Mouse (Mus musculus) liver, embryonic 13.5 days (tissue): Measurements from ENCODE around the gene Plekhg2. TPM values are rescaled to one million over a fixed set of nuclear protein-coding genes. Genes with fewer than 3 reads are reported as not detected.

ENCODE experiments used
- ATAC-seq: fragments of 200-750 bp; cut with Nextera tagmentation; 2 replicates; pipeline ENCODE4 v1.8.0; 2017; ENCODE audit warnings: low read depth, mild to moderate bottlenecking, moderate number of reproducible peaks, moderate library complexity
- DNase-seq: peaks from one replicate; pipeline ENCODE4 v3.0.0; 2022
- H3K27ac ChIP-seq: fragments of 300-500 bp; sonication (generic); 2 replicates; pipeline ENCODE4 v1.5.1; 2015; ENCODE audit warnings: moderate library complexity, mild to moderate bottlenecking, inconsistent platforms
- H3K27me3 ChIP-seq: fragments of 300-500 bp; sonication (generic); 2 replicates; pipeline ENCODE4 v1.6.1; 2015; ENCODE audit warnings: mild to moderate bottlenecking, inconsistent platforms
- H3K36me3 ChIP-seq: fragments of 300-500 bp; sonication (generic); 2 replicates; pipeline ENCODE4 v1.6.1; 2015; ENCODE audit warnings: mild to moderate bottlenecking, inconsistent platforms
- H3K4me1 ChIP-seq: fragments of 300-500 bp; sonication (generic); replicated peaks from 2 replicates; pipeline ENCODE4 v1.6.1; 2015; ENCODE audit warnings: inconsistent platforms
- H3K4me2 ChIP-seq: fragments of 300-500 bp; sonication (generic); 2 replicates; pipeline ENCODE4 v1.6.1; 2015; ENCODE audit warnings: inconsistent platforms, mild to moderate bottlenecking, moderate library complexity
- H3K4me3 ChIP-seq: fragments of 300-500 bp; sonication (generic); replicated peaks from 2 replicates; pipeline ENCODE4 v1.5.1; 2015; ENCODE audit warnings: mild to moderate bottlenecking, inconsistent platforms
- H3K9ac ChIP-seq: fragments of 300-500 bp; sonication (generic); 2 replicates; pipeline ENCODE4 v1.6.1; 2015; ENCODE audit warnings: mild to moderate bottlenecking, inconsistent platforms
- H3K9me3 ChIP-seq: fragments of 300-500 bp; sonication (generic); replicated peaks from 2 replicates; pipeline ENCODE4 v1.6.1; 2016; ENCODE audit warnings: inconsistent platforms
- WGBS: fragments of 180-500 bp; shearing (Covaris S2); methylation state at CpG from one replicate; pipeline ENCODE4 v1.1.7; 2015; ENCODE audit not compliant: insufficient replicate concordance; 5-methylcytosine and 5-hydroxymethylcytosine counted together
- polyA plus RNA-seq: library from polyadenylated mRNA; unstranded; fragments of >200 nt; fragmentation: Nextera tagmentation; extraction: Ambion mirVana; gene quantifications from 2 replicates; pipeline ENCODE4 v1.2.1, GENCODE M21; 2015

The Plekhg2 gene
- 4.9 and 5.0 TPM in 2 replicates for polyA plus RNA-seq

- H3K4me1 ChIP-seq = peaks cover 72% of the 10 kb centered on the region
- peak within 1 kb of the TSS; percentile 98 for H3K4me2 ChIP-seq
- WGBS = under 1% methylated on average over 63 of the region's 66 CpGs
- peak within 1 kb of the TSS; percentile 81 for H3K9ac ChIP-seq
- no peaks in the 10 kb centered on the region for H3K9me3 ChIP-seq
- peak; percentile 95 for DNase-seq
- peak within 1 kb of the TSS; percentile 86 for H3K27ac ChIP-seq
- peaks cover 13% of the 10 kb centered on the region for H3K36me3 ChIP-seq
- ATAC-seq = peak; percentile 83
- H3K4me3 ChIP-seq = peak within 1 kb of the TSS; percentile 73
- H3K27me3 ChIP-seq = peaks cover 18% of the 10 kb centered on the region; the same call in 1 of the 2 replicates
These were observed at the start of gene Plekhg2 for GRCm38 (mm10) chr7:28372251-28373108. Gene Plekhg2 (minus strand): TSS chr7:28372599.

- Histone ChIP-seq H3K27me3 (no peaks in the 10 kb centered on the region), H3K9ac (no peak overlapping the region), H3K4me2 (no peak overlapping the region), H3K27ac (no peak overlapping the region), H3K4me3 (no peak overlapping the region), H3K4me1 (0 out of 2 replicates have a peak, but pooled peaks cover 3% of the 10 kb centered on the region), H3K9me3 (no peaks in the 10 kb centered on the region), H3K36me3 (peaks cover 94% of the 10 kb centered on the region)
- ATAC-seq = no peak
- no peak for DNase-seq
- WGBS = 96% methylated on average over 2 of the region's 2 CpGs
These were observed 47.0 kb upstream of the Plekhg2 start for GRCm38 (mm10) chr7:28419416-28419815.

GRCm38 (mm10) chr7:28418096-28418670 lies 45.8 kb upstream of the Plekhg2 start:
- H3K27ac ChIP-seq = no peak overlapping the region
- H3K4me1 ChIP-seq = 0 out of 2 replicates have a peak, but pooled peaks cover 3% of the 10 kb centered on the region
- no peak for ATAC-seq
- H3K9me3 ChIP-seq = no peaks in the 10 kb centered on the region
- no peaks in the 10 kb centered on the region for H3K27me3 ChIP-seq
- H3K36me3 ChIP-seq = peaks cover 99% of the 10 kb centered on the region
- no peak overlapping the region for H3K4me2 ChIP-seq
- no peak for DNase-seq
- 89% methylated on average over 8 of the region's 8 CpGs for WGBS
- H3K4me3 ChIP-seq = no peak overlapping the region
- no peak overlapping the region for H3K9ac ChIP-seq

GRCm38 (mm10) chr7:28417368-28417767 lies 45.0 kb upstream of the Plekhg2 start:
- no peak overlapping the region for H3K4me2 ChIP-seq
- DNase-seq (no peak), ATAC-seq (no peak)
- peaks cover 99% of the 10 kb centered on the region for H3K36me3 ChIP-seq
- H3K9me3 ChIP-seq = no peaks in the 10 kb centered on the region
- no peaks in the 10 kb centered on the region for H3K27me3 ChIP-seq
- H3K9ac ChIP-seq = no peak overlapping the region
- H3K4me1 ChIP-seq = 0 out of 2 replicates have a peak, but pooled peaks cover 3% of the 10 kb centered on the region
- no peak overlapping the region for H3K4me3 ChIP-seq
- H3K27ac ChIP-seq = no peak overlapping the region

GRCm38 (mm10) chr7:28412826-28413225 lies 40.4 kb upstream of the Plekhg2 start:
- ATAC-seq = no peak
- Histone ChIP-seq H3K27ac (no peak overlapping the region), H3K27me3 (no peaks in the 10 kb centered on the region), H3K4me1 (no peaks in the 10 kb centered on the region; the same call in 1 of the 2 replicates), H3K36me3 (peaks cover 91% of the 10 kb centered on the region), H3K9ac (no peak overlapping the region), H3K4me3 (no peak overlapping the region), H3K9me3 (no peaks in the 10 kb centered on the region), H3K4me2 (no peak overlapping the region)
- no peak for DNase-seq
- WGBS = 69% methylated on average over 4 of the region's 4 CpGs

- no peak for ATAC-seq
- 81% methylated on average over 3 of the region's 3 CpGs for WGBS
These were observed 38.6 kb upstream of the Plekhg2 start for GRCm38 (mm10) chr7:28410841-28411475.

GRCm38 (mm10) chr7:28401942-28402341 lies 29.5 kb upstream of the Plekhg2 start:
- WGBS = 58% methylated on average over 3 of the region's 3 CpGs
- no peak for DNase-seq
- no peak overlapping the region for H3K4me2 ChIP-seq
- peaks cover 8% of the 10 kb centered on the region for H3K4me1 ChIP-seq
- no peak overlapping the region for H3K9ac ChIP-seq
- no peak overlapping the region for H3K27ac ChIP-seq
- H3K27me3 ChIP-seq = no peaks in the 10 kb centered on the region
- H3K4me3 ChIP-seq = no peak overlapping the region
- H3K36me3 ChIP-seq = peaks cover 97% of the 10 kb centered on the region
- no peaks in the 10 kb centered on the region for H3K9me3 ChIP-seq
- ATAC-seq = no peak; the same call in 1 of the 2 replicates

More at GRCm38 (mm10) chr7:28410841-28411475, 38.6 kb upstream of the Plekhg2 start:
- Histone ChIP-seq H3K9ac (no peak overlapping the region), H3K36me3 (peaks cover 91% of the 10 kb centered on the region), H3K27ac (peak overlapping the region; percentile 15; the same call in 1 of the 2 replicates), H3K4me2 (no peak overlapping the region), H3K9me3 (no peaks in the 10 kb centered on the region), H3K4me3 (no peak overlapping the region), H3K4me1 (no peaks in the 10 kb centered on the region; the same call in 1 of the 2 replicates), H3K27me3 (no peaks in the 10 kb centered on the region)
- no peak for DNase-seq

- no peak for ATAC-seq
- 96% methylated on average over 1 of the region's 1 CpGs for WGBS
These were observed 28.6 kb upstream of the Plekhg2 start for GRCm38 (mm10) chr7:28401030-28401429.

GRCm38 (mm10) chr7:28398696-28399340 lies 26.4 kb upstream of the Plekhg2 start:
- 85% methylated on average over 10 of the region's 10 CpGs for WGBS
- H3K9me3 ChIP-seq = no peaks in the 10 kb centered on the region
- no peak overlapping the region for H3K27ac ChIP-seq
- peaks cover 11% of the 10 kb centered on the region for H3K4me1 ChIP-seq
- no peak for ATAC-seq
- no peak overlapping the region for H3K4me3 ChIP-seq
- no peak overlapping the region for H3K9ac ChIP-seq
- no peak for DNase-seq
- H3K36me3 ChIP-seq = peaks cover 90% of the 10 kb centered on the region
- no peak overlapping the region for H3K4me2 ChIP-seq
- H3K27me3 ChIP-seq = no peaks in the 10 kb centered on the region

More at GRCm38 (mm10) chr7:28401030-28401429, 28.6 kb upstream of the Plekhg2 start:
- Histone ChIP-seq H3K27me3 (no peaks in the 10 kb centered on the region), H3K9me3 (no peaks in the 10 kb centered on the region), H3K4me1 (peaks cover 8% of the 10 kb centered on the region), H3K4me3 (no peak overlapping the region), H3K27ac (peak overlapping the region; percentile 11; the same call in 1 of the 2 replicates), H3K4me2 (no peak overlapping the region), H3K36me3 (peaks cover 97% of the 10 kb centered on the region), H3K9ac (no peak overlapping the region)
- DNase-seq = no peak

GRCm38 (mm10) chr7:28398000-28398399 lies 25.6 kb upstream of the Plekhg2 start:
- H3K27me3 ChIP-seq = no peaks in the 10 kb centered on the region
- peaks cover 19% of the 10 kb centered on the region for H3K4me1 ChIP-seq
- DNase-seq (no peak), ATAC-seq (no peak)
- no peak overlapping the region for H3K4me2 ChIP-seq
- H3K9me3 ChIP-seq = no peaks in the 10 kb centered on the region
- no peak overlapping the region for H3K27ac ChIP-seq
- 51% methylated on average over 3 of the region's 3 CpGs for WGBS
- no peak overlapping the region for H3K9ac ChIP-seq
- peaks cover 81% of the 10 kb centered on the region for H3K36me3 ChIP-seq
- H3K4me3 ChIP-seq = no peak overlapping the region

GRCm38 (mm10) chr7:28395425-28395824 lies 23.0 kb upstream of the Plekhg2 start:
- H3K36me3 ChIP-seq = peaks cover 62% of the 10 kb centered on the region
- 89% methylated on average over 4 of the region's 4 CpGs for WGBS
- no peaks in the 10 kb centered on the region for H3K9me3 ChIP-seq

More at GRCm38 (mm10) chr7:28395425-28395824, 23.0 kb upstream of the Plekhg2 start:
- DNase-seq (no peak), ATAC-seq (no peak)
- no peak overlapping the region for H3K9ac ChIP-seq
- H3K27me3 ChIP-seq = no peaks in the 10 kb centered on the region
- H3K4me3 ChIP-seq = no peak overlapping the region
- H3K4me2 ChIP-seq = no peak overlapping the region
- H3K27ac ChIP-seq = 0 out of 2 replicates have a peak overlapping the region, but pooled peaks have one; percentile 5
- H3K4me1 ChIP-seq = peaks cover 23% of the 10 kb centered on the region
